Mouse (Mus musculus) urinary bladder, adult 18-20 months (tissue): ENCODE measurements around the gene Col15a1.

Experiments
- DNase-seq, 2 experiments: peaks; one replicate each; pipeline ENCODE4 v3.0.0; 2022; ENCODE audit warnings: low spot score in 2 of 2, mixed read lengths in 2 of 2

Col15a1 gene

GRCm38 (mm10) chr4:47207969-47208420 is at the start of gene Col15a1:
Col15a1 (plus strand) TSS chr4:47208161.
- DNase-seq: no peak

DNA sequence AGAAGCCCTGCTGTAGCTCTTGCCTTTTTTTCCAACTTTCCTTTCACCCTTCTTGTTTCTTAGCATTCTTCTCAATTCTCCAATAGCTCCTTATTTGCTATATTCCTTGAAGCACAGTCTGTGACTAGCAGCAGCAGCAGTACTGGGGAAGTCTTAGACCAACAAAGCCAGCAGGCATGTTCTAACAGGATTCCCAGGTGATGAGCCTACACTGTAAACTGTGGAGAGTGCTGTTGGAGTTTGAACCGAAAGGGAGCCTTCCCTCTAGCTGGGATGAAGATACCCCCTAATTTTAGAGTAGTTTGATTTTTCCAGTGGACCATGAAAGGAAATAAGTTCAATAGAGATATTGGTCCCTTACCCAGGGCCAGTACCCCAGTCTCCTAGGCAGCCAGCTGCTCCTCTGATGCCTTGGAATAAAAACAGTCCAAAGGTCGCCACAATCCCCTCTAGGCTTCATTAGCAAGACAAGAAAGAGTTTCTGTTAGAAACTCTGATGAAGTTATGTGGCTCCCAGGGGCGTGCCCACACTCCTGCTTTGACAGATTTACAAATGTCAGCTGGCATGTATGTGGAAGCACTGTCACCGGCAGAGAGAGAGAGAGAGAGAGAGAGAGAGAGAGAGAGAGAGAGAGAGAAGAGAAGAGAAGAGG is 46.7 kb upstream of the Col15a1 start:
- no peak for DNase-seq

DNA sequence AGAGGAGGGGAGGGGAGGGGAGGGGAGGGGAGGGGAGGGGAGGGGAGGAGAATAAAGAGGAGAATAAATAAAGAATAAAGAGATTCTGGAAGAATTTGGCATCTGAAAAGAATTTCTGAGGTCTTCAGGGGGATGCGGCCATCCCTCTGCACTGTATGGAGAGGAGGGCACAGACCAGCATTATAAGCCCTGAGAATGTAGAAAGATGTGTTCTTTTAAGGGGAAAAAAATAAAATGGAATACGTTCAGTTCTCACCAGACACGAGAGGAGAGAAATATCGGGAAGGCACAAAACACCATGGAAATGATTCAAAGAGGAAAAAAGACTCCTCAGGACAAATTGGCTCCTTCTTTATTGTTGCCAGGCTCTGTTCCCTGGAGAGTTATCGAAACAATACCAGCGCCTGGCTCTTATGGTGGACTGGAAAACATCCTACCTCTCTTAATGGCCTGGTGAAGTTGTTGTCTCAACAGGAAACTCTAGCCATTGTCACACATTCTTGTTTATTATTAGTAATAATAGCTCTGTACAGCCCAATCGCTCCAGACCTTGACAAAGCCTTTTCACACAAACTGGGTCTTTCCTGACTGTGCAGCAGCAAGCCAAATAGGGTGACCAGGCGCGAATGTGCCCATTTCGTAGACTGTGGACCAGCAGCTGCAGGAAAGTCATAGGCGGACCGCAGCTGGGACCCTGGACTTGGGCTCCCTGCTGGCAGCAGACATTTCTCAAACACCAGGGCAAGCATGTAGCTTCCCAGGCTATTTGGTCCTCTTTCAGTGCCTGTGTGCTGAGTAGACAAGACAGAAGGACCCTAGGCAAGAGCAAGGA is 46.0 kb upstream of the Col15a1 start:
- no peak for DNase-seq

DNA sequence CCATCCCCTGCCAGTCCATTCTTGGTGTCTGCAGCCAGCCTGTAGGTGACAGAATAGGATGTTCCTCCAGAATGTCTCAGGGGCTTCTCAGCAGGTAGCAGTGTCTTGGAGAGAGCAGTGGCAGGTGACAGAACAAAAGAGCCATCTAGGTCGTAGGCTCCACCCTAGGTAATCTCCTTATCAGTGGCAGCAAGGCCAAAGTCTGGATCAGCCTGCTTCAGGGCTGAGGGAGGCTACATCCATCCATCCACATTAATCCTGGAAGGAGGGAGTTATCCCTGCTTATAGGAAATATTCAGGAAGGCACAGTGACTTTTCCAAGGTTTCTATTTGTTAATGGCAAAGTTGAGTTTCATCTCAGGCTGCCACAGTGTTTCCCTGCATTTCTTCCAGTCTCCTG is 35.6 kb upstream of the Col15a1 start:
- no peak for DNase-seq

DNA sequence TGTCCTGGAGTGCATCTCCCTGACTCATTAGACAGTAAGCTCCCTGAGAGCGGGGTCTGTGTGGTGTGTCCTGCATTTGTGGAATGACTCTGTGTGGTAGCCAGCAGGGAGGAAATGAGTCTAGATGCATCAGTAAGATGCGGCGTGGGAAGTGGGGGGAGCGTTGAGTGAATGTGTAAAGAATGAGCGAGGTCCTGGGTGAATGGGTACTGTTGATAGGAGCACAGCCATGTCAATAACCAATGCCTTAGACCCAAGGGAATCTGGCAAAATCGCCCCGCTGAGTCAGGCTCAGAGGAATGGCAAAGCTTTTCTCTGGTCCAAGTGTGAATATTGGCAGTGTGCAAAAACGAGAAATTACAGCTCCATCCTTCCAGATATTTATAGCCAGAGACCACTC is 30.9 kb upstream of the Col15a1 start:
- no peak for DNase-seq

GRCm38 (mm10) chr4:47178261-47178961 is 29.6 kb upstream of the Col15a1 start:
- no peak for DNase-seq

DNA sequence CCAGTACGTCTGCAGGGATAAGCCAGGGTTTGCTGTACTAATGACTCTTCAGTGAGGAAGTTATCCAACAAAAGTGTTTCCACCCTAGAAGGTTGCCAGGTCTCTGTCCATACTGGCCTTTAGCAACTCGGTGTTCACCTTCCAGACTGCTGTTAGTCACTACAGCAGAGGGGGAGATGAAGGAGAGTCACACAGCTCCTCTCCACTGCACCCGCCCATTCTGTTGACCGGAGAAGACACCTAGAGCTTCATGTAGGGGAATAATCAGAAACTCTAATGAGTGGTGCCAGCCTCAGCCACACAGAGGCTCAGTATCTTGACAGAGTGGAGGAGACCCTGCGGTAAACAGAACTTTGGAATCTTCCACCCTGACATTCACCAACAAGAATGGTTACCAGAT is 28.4 kb upstream of the Col15a1 start:
- no peak for DNase-seq

GRCm38 (mm10) chr4:47184058-47184661 is 23.8 kb upstream of the Col15a1 start:
- no peak for DNase-seq

DNA sequence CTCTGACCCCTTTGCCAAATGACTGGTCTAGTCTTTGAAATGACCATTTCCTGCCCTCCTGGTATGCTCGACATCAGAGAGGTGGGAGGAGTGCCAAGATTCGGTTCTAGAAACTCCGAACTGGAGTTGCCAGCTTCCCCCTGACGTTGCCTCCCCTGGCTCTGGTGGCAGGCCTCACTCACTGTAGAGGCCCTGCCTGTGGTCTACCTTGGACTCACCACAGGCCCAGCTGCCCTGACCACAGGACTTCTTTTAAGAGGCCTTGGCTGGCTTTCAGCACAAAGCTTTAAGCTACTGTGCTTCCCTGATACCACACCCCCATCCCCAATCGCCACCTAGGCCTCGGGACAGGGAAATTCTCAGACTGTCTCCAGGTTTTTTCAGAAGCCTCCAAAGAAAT is 21.4 kb upstream of the Col15a1 start:
- no peak for DNase-seq

- no peak for DNase-seq
These were observed 11.8 kb upstream of the Col15a1 start for GRCm38 (mm10) chr4:47196173-47196572.

DNA sequence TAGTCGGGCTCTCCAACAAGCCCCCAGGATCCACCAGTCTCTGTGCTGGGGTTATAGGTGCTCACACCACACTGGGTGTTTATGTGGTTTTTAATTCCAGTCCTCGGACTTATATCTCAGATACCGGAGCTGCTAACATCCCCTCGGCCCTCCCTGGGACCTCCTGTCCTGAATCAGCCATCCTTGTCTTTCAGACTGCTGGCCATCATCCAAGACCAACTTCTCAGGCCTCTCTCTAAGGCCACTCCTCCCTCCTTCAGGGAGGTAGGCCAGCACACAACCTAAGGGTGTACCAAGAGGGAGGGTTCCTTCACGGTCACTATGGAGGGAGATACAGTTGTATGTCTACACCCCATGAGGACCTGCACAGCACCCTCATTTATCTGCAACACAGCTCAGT is 4.3 kb upstream of the Col15a1 start:
- no peak for DNase-seq

DNA sequence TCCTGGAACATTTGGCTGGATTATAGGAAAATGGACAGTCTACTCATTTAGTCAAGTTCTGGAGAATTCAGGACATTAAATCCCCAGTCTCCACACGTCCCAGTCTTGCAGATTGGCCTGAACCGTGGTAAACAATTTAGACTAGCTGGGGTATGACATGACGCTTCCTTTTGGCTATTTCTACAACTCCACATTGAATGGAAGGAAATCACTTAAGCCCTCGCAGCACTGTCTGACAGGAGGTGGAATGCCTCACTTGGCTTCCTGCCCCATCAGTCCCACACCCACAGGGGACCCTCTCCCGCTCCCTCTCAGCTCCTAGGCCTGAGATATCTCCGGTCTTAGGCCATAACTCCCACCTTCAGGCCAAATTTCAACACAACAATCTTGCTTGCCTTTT is 2.1 kb upstream of the Col15a1 start:
- no peak for DNase-seq

- DNase-seq: no peak
These were observed 545 bp downstream of the Col15a1 start for GRCm38 (mm10) chr4:47208421-47208991.

GRCm38 (mm10) chr4:47209466-47209865 is 1.5 kb downstream of the Col15a1 start:
- DNase-seq: no peak

GRCm38 (mm10) chr4:47218828-47219227 is 10.9 kb downstream of the Col15a1 start:
- no peak for DNase-seq

- DNase-seq: no peak
These were observed 11.4 kb downstream of the Col15a1 start for GRCm38 (mm10) chr4:47219393-47219792.

DNA sequence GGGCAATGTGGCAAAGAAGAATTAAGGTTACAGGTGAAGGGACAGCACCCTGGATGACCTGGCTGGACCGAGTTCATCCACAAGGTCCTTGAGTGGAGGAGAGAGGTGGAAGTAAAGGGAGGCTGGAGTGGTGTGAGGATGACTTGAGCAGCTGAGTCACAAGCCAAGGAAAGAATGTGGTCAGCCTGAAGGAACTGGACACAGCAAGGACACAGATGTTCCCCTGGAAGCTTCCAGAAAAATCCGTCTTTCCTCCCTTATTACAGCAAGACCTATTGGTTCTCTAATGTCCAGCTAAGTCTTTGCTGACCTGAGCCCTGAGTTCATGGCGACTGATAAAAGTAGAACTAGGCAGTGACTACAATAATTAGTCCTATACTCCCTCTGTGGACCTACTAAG is 12.6 kb downstream of the Col15a1 start:
- DNase-seq: no peak

DNA sequence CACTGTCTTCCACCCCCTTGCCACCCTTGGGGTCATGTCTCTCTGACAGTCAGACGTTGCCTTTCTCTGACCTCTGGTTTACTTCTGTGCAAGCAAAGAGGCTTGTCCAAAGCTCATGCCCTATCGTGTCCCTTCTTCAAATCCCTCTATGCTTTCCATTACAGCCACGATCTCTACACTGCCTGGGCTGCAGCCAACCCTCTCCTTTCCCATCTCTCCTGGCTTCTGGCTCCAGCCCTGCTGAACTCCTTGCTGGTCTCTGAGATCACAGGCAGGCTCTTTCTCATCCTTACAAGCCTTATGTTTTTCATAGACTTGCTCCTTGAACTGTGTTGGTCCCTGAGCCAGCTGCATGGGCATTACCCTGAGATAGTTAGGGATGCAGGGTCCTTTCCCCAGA is 14.2 kb downstream of the Col15a1 start:
- DNase-seq: no peak

DNA sequence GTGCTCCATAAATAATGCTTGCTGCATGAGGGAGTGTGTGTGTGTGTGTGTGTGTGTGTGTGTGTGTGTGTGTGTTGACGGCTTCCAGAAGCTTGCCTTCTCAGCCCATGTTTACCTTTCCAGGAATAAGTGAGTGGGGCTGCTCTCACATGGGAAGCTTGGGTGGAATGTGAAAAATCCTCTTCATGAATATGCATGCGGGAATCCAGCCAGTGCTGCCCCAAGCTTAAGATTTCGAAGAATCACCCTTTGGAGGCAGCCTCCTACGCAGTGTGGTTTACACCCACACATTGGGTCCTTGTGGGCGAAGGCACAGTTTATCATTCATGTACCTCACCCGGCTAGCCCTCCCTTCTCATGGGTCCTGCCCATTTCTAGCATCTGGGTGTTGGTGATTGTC is 18.0 kb downstream of the Col15a1 start:
- DNase-seq: no peak

DNA sequence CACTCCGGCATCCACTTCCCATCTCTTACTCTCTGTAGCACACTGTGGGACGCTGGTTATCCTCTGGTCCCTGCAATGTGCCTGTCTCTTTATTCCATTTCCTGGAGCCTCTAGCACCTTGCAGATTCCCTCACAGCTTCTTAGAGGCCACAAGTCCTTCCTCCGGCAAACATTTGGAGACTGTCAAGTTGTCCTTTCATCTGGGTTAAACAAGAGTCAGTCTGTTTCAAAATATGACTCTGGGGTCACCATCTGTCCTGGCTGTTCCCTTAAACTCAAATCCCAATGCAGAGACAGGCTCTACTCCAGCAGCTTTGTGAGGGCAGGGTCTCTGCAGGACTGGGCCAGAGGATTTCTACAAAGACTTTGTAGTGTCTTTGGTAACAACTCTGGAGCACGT is 19.1 kb downstream of the Col15a1 start:
- no peak for DNase-seq

DNA sequence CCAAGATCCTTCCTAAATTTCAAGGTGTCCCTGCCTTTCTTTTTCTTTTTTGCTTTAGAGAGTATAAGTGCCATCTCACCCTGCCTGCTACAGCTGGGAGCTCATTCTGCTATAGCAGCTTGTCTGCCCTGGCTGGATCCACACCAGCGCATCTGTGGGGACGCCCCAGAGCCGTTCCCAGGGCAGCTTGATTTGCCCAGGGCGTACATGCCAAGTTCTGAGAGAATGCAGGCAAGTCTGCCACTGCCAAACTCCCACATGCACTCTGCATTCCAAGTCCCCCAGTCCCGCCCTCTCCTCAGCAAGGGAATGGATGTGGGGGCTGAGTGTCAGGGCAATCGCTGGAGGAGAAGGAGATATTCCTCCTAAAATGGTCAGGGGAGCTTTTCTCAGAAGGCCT is 19.8 kb downstream of the Col15a1 start:
- no peak for DNase-seq

DNA sequence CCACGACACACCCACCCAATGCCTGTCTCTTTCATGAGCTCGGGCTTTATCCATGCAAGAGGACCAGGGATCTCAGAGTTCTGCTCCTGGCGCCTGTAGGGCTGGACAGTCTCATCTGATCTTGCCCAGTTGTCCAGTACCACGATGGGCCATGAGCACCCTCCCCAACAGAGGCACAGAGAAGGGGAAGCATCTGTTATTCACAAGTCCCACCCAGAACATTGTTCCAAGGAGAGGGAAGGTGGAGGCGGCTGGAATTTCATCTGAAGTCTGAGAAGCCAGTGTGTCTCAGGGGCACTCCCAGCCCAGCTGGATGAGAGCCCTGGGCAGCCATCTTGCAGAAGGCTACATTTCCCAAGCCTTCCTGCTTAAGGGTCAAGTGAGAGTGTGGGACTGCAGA is 21.0 kb downstream of the Col15a1 start:
- DNase-seq: no peak
